Mouse (Mus musculus) ES-E14 (cell line): ENCODE measurements around the gene Csrp3.

Experiments used
- CHD2 ChIP-seq: IDR thresholded peaks from 2 replicates; pipeline ENCODE4 v1.6.1; 2014; ENCODE audit warnings: mild to moderate bottlenecking, low read depth, low read length, inconsistent platforms
- HCFC1 ChIP-seq: IDR thresholded peaks from 2 replicates; pipeline ENCODE4 v1.6.1; 2012; ENCODE audit warnings: low read length, inconsistent platforms, borderline replicate concordance; ENCODE audit not compliant: insufficient read depth
- MAFK ChIP-seq: IDR thresholded peaks from 2 replicates; pipeline ENCODE4 v1.6.1; 2014; ENCODE audit warnings: mild to moderate bottlenecking, low read depth, low read length, inconsistent platforms; ENCODE audit not compliant: insufficient read depth
- ZC3H11A ChIP-seq: IDR thresholded peaks from 2 replicates; pipeline ENCODE4 v1.6.1; 2012; ENCODE audit warnings: low read depth, mild to moderate bottlenecking, inconsistent platforms, low read length, borderline replicate concordance

- TF ChIP-seq ZC3H11A = no peak
- no peak for TF ChIP-seq CHD2
- no peak for TF ChIP-seq MAFK
- TF ChIP-seq HCFC1 = no peak
These were observed 22.3 kb upstream of the Csrp3 start for GRCm38 (mm10) chr7:48870144-48870543.
